ENCODE assay signal across 8 mouse cellular contexts in the genomic region with DNA sequence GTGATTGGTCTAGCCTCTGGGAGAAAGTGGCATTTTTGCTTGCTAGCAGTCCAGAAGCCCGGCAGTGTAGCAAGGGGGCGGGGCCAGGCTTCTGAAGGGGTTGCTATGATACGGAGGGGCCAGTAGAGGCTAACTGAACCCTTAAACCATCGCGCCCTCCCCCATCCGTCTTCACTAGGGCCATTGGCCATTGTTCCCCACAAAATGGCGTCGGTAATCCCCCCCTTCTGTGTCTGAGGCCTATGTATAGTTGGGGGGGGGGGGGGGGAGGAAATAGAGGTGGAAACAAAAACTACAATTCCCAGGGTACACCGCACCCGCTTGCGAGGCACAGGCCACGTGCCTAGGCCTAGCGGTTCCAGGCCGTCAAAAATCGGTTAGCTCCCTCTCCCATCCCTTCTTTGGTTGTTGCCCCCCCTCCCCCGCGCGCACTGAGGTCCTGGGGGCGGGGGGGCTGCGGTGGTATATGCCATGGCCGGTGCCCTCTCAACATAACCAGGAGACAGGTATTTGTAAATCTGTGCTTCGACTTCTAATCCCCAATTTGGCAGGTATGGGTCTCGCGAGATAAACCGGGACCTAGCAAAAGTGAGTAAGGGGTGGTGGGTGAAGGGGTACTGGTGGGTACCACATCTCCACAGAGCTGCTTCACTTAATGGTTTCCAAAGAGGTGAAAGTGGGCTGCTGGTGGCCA. TPM values are rescaled to one million over a fixed set of nuclear protein-coding genes. Genes with fewer than 3 reads are reported as not detected.
DNase-seq lines count a peak whose midpoint lies in the region; ATAC-seq lines count a peak whose summit lies in the region.

No protein-coding gene starts in this region.

- peak; percentile 10 for DNase-seq in adrenal gland, adult 8-10 months
- peak; percentile 77 for DNase-seq in embryo, embryonic 10 days (ENCODE audit: low spot score)
- peak; percentile 37 for DNase-seq in gastrocnemius, postnatal 14 days
- peak; percentile 65 to 66 for DNase-seq in left cerebral cortex, postnatal 25 days (ENCODE audit: low spot score in 2 of 2)
- peak; percentile 88 for DNase-seq in midbrain, embryonic 14.5 days
- DNase-seq in telencephalon, adult 2 months (ENCODE audit: low read depth, low spot score) = peak; percentile 57

- intact Hi-C loops in gastrocnemius, postnatal 14 days (cut with DNase I; ENCODE audit: low total_unique reads) = no loop called here
- intact Hi-C loops in left cerebral cortex, postnatal 25 days (cut with DNase I) = loop anchor here (1.0 kb wide), 1 partner anchor 176 kb away; a partner anchor contains a TSS

- peak; percentile 70 for ATAC-seq in intestine, embryonic 16.5 days
- ATAC-seq in midbrain, embryonic 14.5 days (ENCODE audit: low FRiP score, low TSS enrichment) = peak; percentile 81
- ATAC-seq in megakaryocyte-erythroid progenitor cell, adult 5-6 weeks (replicated peaks; ENCODE audit: low FRiP score, low TSS enrichment, poor library complexity, severe bottlenecking) = no peak

- H3K27ac ChIP-seq in intestine, embryonic 16.5 days (ENCODE audit: low read length) = peak overlapping the region; percentile 41
- peak overlapping the region; percentile 91 for H3K27ac ChIP-seq in midbrain, embryonic 14.5 days (replicated peaks; ENCODE audit: low read depth, low read length)

- no peaks in the 10 kb centered on the region for H3K4me1 ChIP-seq in intestine, embryonic 16.5 days (ENCODE audit: control insufficient read depth, insufficient read depth, low read length)
- no peaks in the 10 kb centered on the region for H3K4me1 ChIP-seq in midbrain, embryonic 14.5 days (ENCODE audit: control insufficient read depth, insufficient read depth, low read length)

- H3K9ac ChIP-seq in intestine, embryonic 16.5 days (ENCODE audit: low read depth, low read length) = peak overlapping the region; percentile 37; the same call in 1 of the 2 replicates
- H3K9ac ChIP-seq in midbrain, embryonic 14.5 days (replicated peaks; ENCODE audit: low read length) = peak overlapping the region; percentile 44

- no peaks in the 10 kb centered on the region for H3K36me3 ChIP-seq in intestine, embryonic 16.5 days (ENCODE audit: control insufficient read depth, insufficient read depth, low read length)
- no peaks in the 10 kb centered on the region for H3K36me3 ChIP-seq in midbrain, embryonic 14.5 days (ENCODE audit: control insufficient read depth, insufficient read depth, low read length)

- no peaks in the 10 kb centered on the region for H3K27me3 ChIP-seq in intestine, embryonic 16.5 days (replicated peaks; ENCODE audit: control insufficient read depth, insufficient read depth, low read length)
- no peaks in the 10 kb centered on the region for H3K27me3 ChIP-seq in midbrain, embryonic 14.5 days (ENCODE audit: control insufficient read depth, insufficient read depth, low read length)

- WGBS in intestine, embryonic 16.5 days = 16% methylated on average over 20 of the region's 25 CpGs
- WGBS in midbrain, embryonic 14.5 days = 26% methylated on average over 25 of the region's 25 CpGs

- peak overlapping the region; percentile 51 for H3K4me3 ChIP-seq in intestine, embryonic 16.5 days (ENCODE audit: low read length)
- peak overlapping the region; percentile 34 for H3K4me3 ChIP-seq in midbrain, embryonic 14.5 days (replicated peaks; ENCODE audit: low read depth, low read length)

- H3K4me2 ChIP-seq in intestine, embryonic 16.5 days (ENCODE audit: low read depth, low read length) = peak overlapping the region; percentile 58
- H3K4me2 ChIP-seq in midbrain, embryonic 14.5 days (ENCODE audit: low read length) = peak overlapping the region; percentile 61

- H3K9me3 ChIP-seq in intestine, embryonic 16.5 days (ENCODE audit: control insufficient read depth, low read length) = no peaks in the 10 kb centered on the region
- H3K9me3 ChIP-seq in midbrain, embryonic 14.5 days (ENCODE audit: control insufficient read depth, low read length) = no peaks in the 10 kb centered on the region

RNA-seq across cellular contexts. Expression of a gene that starts 29.3 kb away (rescaled TPM):
- 1 to 10 TPM; 1.8 to 2.7 (median 2.4) TPM for total RNA-seq in adrenal gland, adult 8-10 months (2022)
- total RNA-seq in gastrocnemius, postnatal 14 days (2021) = under 1 TPM; 0.55 to 0.98 TPM
- polyA plus RNA-seq in intestine, embryonic 16.5 days (2015; fragmentation: Nextera tagmentation; extraction: Ambion mirVana) = 0.34 and 0.60 TPM in 2 replicates
- total RNA-seq in left cerebral cortex, postnatal 25 days (2021) = 10 to 100 TPM; 40.2 to 44.3 TPM
- polyA plus RNA-seq in midbrain, embryonic 14.5 days (2014; fragmentation: Nextera tagmentation; extraction: Ambion mirVana) = 33.5 and 36.8 TPM in 2 replicates
- total RNA-seq in megakaryocyte-erythroid progenitor cell, adult 5-6 weeks (2014; fragmentation: Nextera tagmentation) = not detected in 2 replicates
- not detected in 2 replicates for total RNA-seq in megakaryocyte-erythroid progenitor cell, adult 5-6 weeks (2017)

Comparison
In these comparisons a context has a peak if more than half of its experiments do, and no peak if none do; other contexts are left out.
1. DNase-seq: peak in every context shown above with its lines; median percentile 88 in midbrain, embryonic 14.5 days; 77 in embryo, embryonic 10 days; 66 in left cerebral cortex, postnatal 25 days; 57 in telencephalon, adult 2 months; 37 in gastrocnemius, postnatal 14 days; 10 in adrenal gland, adult 8-10 months.
2. RNA of a gene that starts 29.3 kb away (total RNA-seq): 40.2 to 44.3 TPM in left cerebral cortex, postnatal 25 days; 1.8 to 2.7 TPM in adrenal gland, adult 8-10 months, 0.55 to 0.98 TPM in gastrocnemius, postnatal 14 days and not detected in megakaryocyte-erythroid progenitor cell, adult 5-6 weeks; every median in the first group is over 10 times any median in the second.